7 mouse cellular contexts compared by ENCODE assay signal in the genomic region with DNA sequence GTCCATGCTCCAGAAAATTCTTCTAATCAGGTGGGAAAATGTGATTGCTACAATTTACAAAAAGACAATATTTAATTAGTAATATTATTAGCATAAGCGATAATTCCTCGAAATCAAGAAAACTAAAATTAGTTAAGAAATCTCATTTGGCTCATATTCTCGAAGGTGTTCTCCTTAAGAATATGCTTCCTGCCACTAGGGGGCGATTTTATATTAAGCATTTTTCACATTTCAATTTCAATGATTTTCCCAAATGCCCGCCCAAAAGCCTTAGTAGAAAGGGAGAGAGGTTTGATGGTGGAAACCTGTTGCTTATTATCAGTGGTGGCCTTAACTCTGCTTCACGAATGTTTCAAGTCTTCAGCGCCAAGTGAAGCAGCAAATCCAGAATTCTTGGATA.
A peak's percentile ranks its signal among the peaks of the same experiment; 100 is the strongest.
DNase-seq lines count a peak whose midpoint lies in the region; ATAC-seq and TF ChIP-seq lines count a peak whose summit lies in the region.

No protein-coding gene starts in this region.

- no peak overlapping the region for H3K9ac ChIP-seq in CH12.LX (ENCODE audit: insufficient read depth, low read depth)
- no peak overlapping the region for H3K9ac ChIP-seq in forebrain, embryonic 15.5 days (replicated peaks)

- H3K27ac ChIP-seq in layer of hippocampus, adult 2 months: no peak overlapping the region
- H3K27ac ChIP-seq in CH12.LX (ENCODE audit: insufficient read depth, low read depth): no peak overlapping the region
- H3K27ac ChIP-seq in forebrain, embryonic 15.5 days (replicated peaks): no peak overlapping the region

- peaks cover 15% of the 10 kb centered on the region for H3K9me3 ChIP-seq in CH12.LX (replicated peaks; ENCODE audit: low read length)
- no peaks in the 10 kb centered on the region for H3K9me3 ChIP-seq in forebrain, embryonic 15.5 days

- H3K79me2 ChIP-seq in CH12.LX (replicated peaks; ENCODE audit: control insufficient read depth, extremely low read depth, insufficient read depth, poor library complexity, severe bottlenecking): no peaks in the 10 kb centered on the region

- H3K4me3 ChIP-seq in layer of hippocampus, adult 2 months: no peak overlapping the region
- H3K4me3 ChIP-seq in CH12.LX (replicated peaks in 1 of 3; ENCODE audit: low read depth in 2 of 3, low read length in 2 of 3, poor library complexity in 1 of 3): no peak overlapping the region
- H3K4me3 ChIP-seq in forebrain, embryonic 15.5 days: no peak overlapping the region

- no peaks in the 10 kb centered on the region for H3K4me1 ChIP-seq in CH12.LX (ENCODE audit: control insufficient read depth in 1 of 2, insufficient read depth in 2 of 2)
- H3K4me1 ChIP-seq in forebrain, embryonic 15.5 days: no peaks in the 10 kb centered on the region

- peak; percentile 29 for TF ChIP-seq RAD21 in CH12.LX (IDR thresholded peaks at IDR 0.05; ENCODE audit: low read depth, low read length)

- H3K36me3 ChIP-seq in CH12.LX (replicated peaks in 1 of 2; ENCODE audit: control insufficient read depth in 1 of 2, insufficient read depth in 1 of 2, low read length in 1 of 2): no peaks in the 10 kb centered on the region
- no peaks in the 10 kb centered on the region for H3K36me3 ChIP-seq in forebrain, embryonic 15.5 days

- dilution Hi-C loops in CH12.LX (cut with MboI; ENCODE audit: extremely low pct_ligation_motif_present, extremely low pct_unique_long_range_greater_than_20kb, low sequenced_read_pairs): no loop called here

- no peak for TF ChIP-seq POLR2A in CH12.LX (IDR thresholded peaks at IDR 0.05; ENCODE audit: low read depth, low read length)

- in situ Hi-C loops in CH12.LX (cut with MboI; ENCODE audit: low pct_ligation_motif_present, low pct_unique_long_range_greater_than_20kb, low sequenced_read_pairs): no loop called here

- DNase-seq in layer of hippocampus, adult 2 months (ENCODE audit: low spot score in 2 of 2): peak; percentile 13 to 44
- DNase-seq in layer of hippocampus, postnatal 36 days: no peak
- DNase-seq in CH12.LX (ENCODE audit: extremely low read depth) (no peak), MEL-GATA-1-ER (ENCODE audit: extremely low read depth, low read depth) (peak; percentile 11)
- peak; percentile 84 for DNase-seq in embryo, embryonic 11 days

- H3K4me2 ChIP-seq in CH12.LX (ENCODE audit: insufficient read depth, low read depth, poor library complexity, severe bottlenecking): no peak overlapping the region
- no peak overlapping the region for H3K4me2 ChIP-seq in forebrain, embryonic 15.5 days (replicated peaks)

- TF ChIP-seq CTCF in layer of hippocampus, adult 2 months (conservative IDR thresholded peaks at IDR 0.05): peak; percentile 85
- TF ChIP-seq CTCF in CH12.LX (conservative IDR thresholded peaks at IDR 0.05 in 1 of 2, IDR thresholded peaks at IDR 0.05 in 1 of 2; ENCODE audit: low read depth in 2 of 2, low read length in 2 of 2): peak in 1 of 2 experiments; percentile 46; a peak in 2 of 4 replicates

- no peaks in the 10 kb centered on the region for H3K27me3 ChIP-seq in CH12.LX (replicated peaks)
- no peaks in the 10 kb centered on the region for H3K27me3 ChIP-seq in forebrain, embryonic 15.5 days

- no peak for ATAC-seq in activated CD4-positive, CD25-positive, alpha-beta regulatory T cell, adult 4 months
- ATAC-seq in forebrain, embryonic 15.5 days (replicated peaks): no peak

- no peak for TF ChIP-seq EP300 in CH12.LX (IDR thresholded peaks at IDR 0.05; ENCODE audit: low read length)

- 37% methylated on average over 7 of the region's 7 CpGs for WGBS in forebrain, embryonic 15.5 days

TF ChIP-seq in CH12.LX, 34 proteins besides CTCF, POLR2A, EP300 and RAD21:
- peak; percentile 15; the same call in 1 of the 2 replicates for TF ChIP-seq SMC3 (IDR thresholded peaks at IDR 0.05; ENCODE audit: low read depth, low read length)
- no peak for TF ChIP-seq POLR2AphosphoS2 (IDR thresholded peaks at IDR 0.05; ENCODE audit: low read depth, low read length)
TF ChIP-seq in CH12.LX: peak in this region for 1.

Comparison
In these comparisons a context has a peak if more than half of its experiments do, and no peak if none do; other contexts are left out.
1. DNase-seq: peak in layer of hippocampus, adult 2 months (2 of 2), MEL-GATA-1-ER (single experiment) and embryo, embryonic 11 days (single experiment); none in layer of hippocampus, postnatal 36 days (0 of 2) and CH12.LX (single experiment).